Mouse (Mus musculus) ES-Bruce4 (cell line): ENCODE data around the gene Abhd8. TPM values are rescaled to one million over a fixed set of nuclear protein-coding genes. Genes with fewer than 3 reads are reported as not detected.

Source experiments
- H3K27ac ChIP-seq: 2 replicates; pipeline ENCODE4 v1.5.1; 2012; ENCODE audit warnings: low read length, inconsistent platforms; ENCODE audit not compliant: insufficient read depth
- H3K27me3 ChIP-seq: 2 replicates; pipeline ENCODE4 v1.6.1; 2012; ENCODE audit warnings: mild to moderate bottlenecking, low read length, inconsistent platforms; ENCODE audit not compliant: control insufficient read depth, poor library complexity, insufficient read depth, severe bottlenecking
- H3K36me3 ChIP-seq: 2 replicates; pipeline ENCODE4 v1.6.1; 2012; ENCODE audit warnings: inconsistent platforms, mild to moderate bottlenecking, low read length, moderate library complexity; ENCODE audit not compliant: control insufficient read depth, poor library complexity, insufficient read depth, severe bottlenecking
- H3K4me1 ChIP-seq: one replicate; pipeline ENCODE4 v1.8.1; 2011; ENCODE audit warnings: low read length; ENCODE audit not compliant: control insufficient read depth, insufficient read depth
- H3K4me3 ChIP-seq: 2 replicates; pipeline ENCODE4 v1.5.1; 2011; ENCODE audit warnings: low read depth, mild to moderate bottlenecking, low read length
- H3K9ac ChIP-seq: 2 replicates; pipeline ENCODE4 v1.6.1; 2012; ENCODE audit warnings: low read depth, mild to moderate bottlenecking, inconsistent platforms; ENCODE audit not compliant: poor library complexity, severe bottlenecking
- H3K9me3 ChIP-seq: replicated peaks from 2 replicates; pipeline ENCODE4 v1.6.1; 2012; ENCODE audit warnings: mild to moderate bottlenecking, low read length, inconsistent platforms; ENCODE audit not compliant: control insufficient read depth, poor library complexity, insufficient read depth, severe bottlenecking
- CTCF ChIP-seq: IDR thresholded peaks from one replicate; pipeline ENCODE4 v1.8.1; 2011; ENCODE audit warnings: low read depth, low read length
- EP300 ChIP-seq: IDR thresholded peaks from 2 replicates; pipeline ENCODE4 v1.6.1; 2011; ENCODE audit warnings: low read depth, low read length; ENCODE audit not compliant: insufficient read depth
- POLR2A ChIP-seq: IDR thresholded peaks from one replicate; pipeline ENCODE4 v1.8.1; 2011; ENCODE audit warnings: low read length; ENCODE audit not compliant: insufficient read depth
- polyA plus RNA-seq: library from polyadenylated mRNA; stranded (reverse); fragments of >200 nt; gene quantifications from 2 replicates; pipeline ENCODE4 v1.2.4, GENCODE M21; 2011; ENCODE audit warnings: low read depth; ENCODE audit not compliant: missing spikeins, insufficient read depth, insufficient read length

The Abhd8 gene
- polyA plus RNA-seq, 1 experiment = 10.1 TPM

- H3K4me3 ChIP-seq = no peak overlapping the region
- no peak overlapping the region for H3K27ac ChIP-seq
- TF ChIP-seq CTCF (no peak), POLR2A (no peak), EP300 (no peak)
- no peaks in the 10 kb centered on the region for H3K27me3 ChIP-seq
- peaks cover 7% of the 10 kb centered on the region for H3K4me1 ChIP-seq
- H3K9ac ChIP-seq = no peak overlapping the region
- H3K9me3 ChIP-seq = no peaks in the 10 kb centered on the region
- peaks cover 24% of the 10 kb centered on the region for H3K36me3 ChIP-seq
These were observed 56.0 kb downstream of the Abhd8 start for GRCm38 (mm10) chr8:71407441-71407840.

Other genes with a start within 250 kb of the Abhd8 start
- gene Myo9b, start 190.9 kb downstream of the Abhd8 start, polyA plus RNA-seq = 37.3 and 39.0 TPM in 2 replicates
- gene Haus8, start 190.7 kb downstream of the Abhd8 start, polyA plus RNA-seq = 30.7 and 34.3 TPM in 2 replicates
- gene Use1, start 96.8 kb downstream of the Abhd8 start, polyA plus RNA-seq = 63.2 and 68.7 TPM in 2 replicates
- 1.9 and 3.2 TPM in 2 replicates for gene Ocel1, start 92.4 kb downstream of the Abhd8 start, polyA plus RNA-seq
- gene Nr2f6, start 81.7 kb downstream of the Abhd8 start, polyA plus RNA-seq = 23.0 and 23.9 TPM in 2 replicates
- not detected in 2 replicates for gene Ushbp1, start 67.9 kb downstream of the Abhd8 start, polyA plus RNA-seq
- 82.0 and 102 TPM in 2 replicates for gene Babam1, start 66.8 kb downstream of the Abhd8 start, polyA plus RNA-seq
- 10.9 and 11.2 TPM in 2 replicates for gene Ankle1, start 57.6 kb downstream of the Abhd8 start, polyA plus RNA-seq
- gene Mrpl34, start 1.3 kb upstream of the Abhd8 start, polyA plus RNA-seq = 68.1 and 77.0 TPM in 2 replicates
- gene Dda1, start 5.5 kb upstream of the Abhd8 start, polyA plus RNA-seq = 37.5 and 38.2 TPM in 2 replicates
- 7.0 and 7.1 TPM in 2 replicates for gene Ano8, start 22.3 kb upstream of the Abhd8 start, polyA plus RNA-seq
- gene Gtpbp3, start 24.4 kb upstream of the Abhd8 start, polyA plus RNA-seq = 14.8 and 16.3 TPM in 2 replicates
- 4.0 and 4.4 TPM in 2 replicates for gene Plvap, start 48.1 kb upstream of the Abhd8 start, polyA plus RNA-seq
- 4.3 and 4.9 TPM in 2 replicates for gene Ccdc194, start 62.1 kb upstream of the Abhd8 start, polyA plus RNA-seq
- 207 and 235 TPM in 2 replicates for gene Bst2, start 73.8 kb upstream of the Abhd8 start, polyA plus RNA-seq
- 72.6 and 74.1 TPM in 2 replicates for gene Mvb12a, start 79.3 kb upstream of the Abhd8 start, polyA plus RNA-seq
- gene Tmem221, start 95.2 kb upstream of the Abhd8 start, polyA plus RNA-seq = 2.2 and 2.4 TPM in 2 replicates
- gene Nxnl1, start 102.9 kb upstream of the Abhd8 start, polyA plus RNA-seq = not detected in 2 replicates
- 21.8 and 27.3 TPM in 2 replicates for gene Slc27a1, start 105.2 kb upstream of the Abhd8 start, polyA plus RNA-seq
- 57.2 and 65.6 TPM in 2 replicates for gene Pgls, start 128.5 kb upstream of the Abhd8 start, polyA plus RNA-seq
- gene Fam129c, start 134.0 kb upstream of the Abhd8 start, polyA plus RNA-seq = 6.4 and 9.0 TPM in 2 replicates
- 83.2 and 85.2 TPM in 2 replicates for gene Colgalt1, start 147.3 kb upstream of the Abhd8 start, polyA plus RNA-seq
- gene Unc13a, start 208.1 kb upstream of the Abhd8 start, polyA plus RNA-seq = 3.8 and 6.3 TPM in 2 replicates
- 8.0 and 9.7 TPM in 2 replicates for gene Jak3, start 212.6 kb upstream of the Abhd8 start, polyA plus RNA-seq
- 1.3 and 3.7 TPM in 2 replicates for gene Insl3, start 225.6 kb upstream of the Abhd8 start, polyA plus RNA-seq
- gene B3gnt3, start 238.1 kb upstream of the Abhd8 start, polyA plus RNA-seq = 1.8 and 2.0 TPM in 2 replicates